Mouse (Mus musculus): ENCODE data around the gene Serpinb9b.

- TF ChIP-seq CEBPB (IDR thresholded peaks at IDR 0.05; ENCODE audit: low read depth) (no peak), CTCF (IDR thresholded peaks at IDR 0.05; ENCODE audit: control insufficient read depth, insufficient read depth, insufficient read length) (no peak), USF1 (IDR thresholded peaks at IDR 0.05; ENCODE audit: low read depth) (no peak), MYOG (IDR thresholded peaks at IDR 0.05; ENCODE audit: control insufficient read depth, extremely low read depth, insufficient read length) (no peak)
Measured at GRCm38 (mm10) chr13:33006555-33006954, 20.7 kb upstream of the Serpinb9b start.

All from C2C12 (cell line).